Mouse (Mus musculus) hindbrain, embryonic 11.5 days (tissue): ENCODE results near the gene Clic6. TPM values are rescaled to one million over a fixed set of nuclear protein-coding genes. Genes with fewer than 3 reads are reported as not detected.
A peak's percentile ranks its signal among the peaks of the same experiment; 100 is the strongest.

Source experiments
- ATAC-seq: fragments of 200-750 bp; cut with Nextera tagmentation; 2 replicates; pipeline ENCODE4 v1.8.0; 2017; ENCODE audit warnings: mild to moderate bottlenecking, moderate TSS enrichment, moderate library complexity; ENCODE audit not compliant: low FRiP score
- DNase-seq: peaks from one replicate; pipeline ENCODE4 v3.0.0-alpha.2; 2015; ENCODE audit warnings: low spot score
- H3K27ac ChIP-seq: fragments of 300-500 bp; sonication (generic); 2 replicates; pipeline ENCODE4 v1.5.1; 2014; ENCODE audit warnings: mild to moderate bottlenecking, low read depth, low read length
- H3K27me3 ChIP-seq: fragments of 300-500 bp; sonication (generic); 2 replicates; pipeline ENCODE4 v1.6.1; 2014; ENCODE audit warnings: mild to moderate bottlenecking, low read length, moderate library complexity, mixed read lengths; ENCODE audit not compliant: control insufficient read depth, insufficient read depth
- H3K36me3 ChIP-seq: fragments of 300-500 bp; sonication (generic); 2 replicates; pipeline ENCODE4 v1.6.1; 2014; ENCODE audit warnings: mild to moderate bottlenecking, low read length, moderate library complexity, mixed read lengths; ENCODE audit not compliant: control insufficient read depth, insufficient read depth
- H3K4me1 ChIP-seq: fragments of 300-500 bp; sonication (generic); replicated peaks from 2 replicates; pipeline ENCODE4 v1.6.1; 2014; ENCODE audit warnings: low read length, mixed read lengths; ENCODE audit not compliant: control insufficient read depth, insufficient read depth
- H3K4me2 ChIP-seq: fragments of 300-500 bp; sonication (generic); replicated peaks from 2 replicates; pipeline ENCODE4 v1.6.1; 2014; ENCODE audit warnings: mild to moderate bottlenecking, low read depth, low read length
- H3K4me3 ChIP-seq: fragments of 300-500 bp; sonication (generic); 2 replicates; pipeline ENCODE4 v1.5.1; 2014; ENCODE audit warnings: low read depth, low read length
- H3K9ac ChIP-seq: fragments of 300-500 bp; sonication (generic); 2 replicates; pipeline ENCODE4 v1.6.1; 2014; ENCODE audit warnings: low read depth, low read length
- H3K9me3 ChIP-seq: fragments of 300-500 bp; sonication (generic); 2 replicates; pipeline ENCODE4 v1.6.1; 2016; ENCODE audit warnings: low read length; ENCODE audit not compliant: control insufficient read depth
- WGBS: fragments of 180-500 bp; shearing (Covaris S2); extraction: QIAGEN DNeasy Blood & Tissue Kit; methylation state at CpG from one replicate; pipeline ENCODE4 v1.1.7; 2014; 5-methylcytosine and 5-hydroxymethylcytosine counted together
- polyA plus RNA-seq: library from polyadenylated mRNA; unstranded; fragments of >200 nt; fragmentation: Nextera tagmentation; extraction: Ambion mirVana; gene quantifications from 2 replicates; pipeline ENCODE4 v1.2.1, GENCODE M21; 2014

The Clic6 gene
- polyA plus RNA-seq, 1 experiment from 2014 or later = 3.4 TPM

DNA sequence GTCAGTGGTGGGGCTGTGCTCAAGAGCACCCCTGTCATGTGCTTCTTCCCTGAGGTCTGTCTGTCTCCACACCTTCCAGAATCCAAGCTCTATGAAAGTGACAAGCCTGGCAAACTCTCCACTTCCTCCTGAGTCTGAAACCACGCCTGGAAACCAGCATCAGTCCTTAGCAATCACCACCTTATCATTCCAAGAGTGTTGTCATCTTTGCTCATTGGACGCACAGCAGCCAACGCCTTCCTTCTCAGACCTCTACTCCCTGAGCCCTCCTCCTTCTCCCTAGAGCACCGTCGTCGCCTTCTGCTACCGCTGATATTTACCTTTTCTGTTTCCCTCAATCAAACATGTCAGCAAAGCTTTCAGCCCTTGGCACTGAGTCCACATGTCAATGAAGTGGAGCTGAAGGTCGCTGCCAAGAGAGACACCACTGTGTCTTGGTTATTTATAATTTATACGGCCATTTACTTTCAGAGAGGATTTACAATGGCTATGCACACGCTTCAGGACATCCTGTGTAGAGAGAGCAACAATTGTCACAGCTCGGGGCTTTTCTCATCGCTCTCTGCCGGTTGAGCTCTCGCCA is 21.1 kb upstream of the Clic6 start:
- Histone ChIP-seq H3K4me3 (no peak overlapping the region), H3K4me1 (no peaks in the 10 kb centered on the region), H3K4me2 (peak overlapping the region; percentile 85; the same call in 1 of the 2 replicates), H3K36me3 (no peaks in the 10 kb centered on the region), H3K9ac (no peak overlapping the region), H3K27ac (no peak overlapping the region), H3K27me3 (no peaks in the 10 kb centered on the region), H3K9me3 (no peaks in the 10 kb centered on the region)
- ATAC-seq = no peak
- WGBS = 58% methylated on average over 14 of the region's 14 CpGs
- DNase-seq = no peak

DNA sequence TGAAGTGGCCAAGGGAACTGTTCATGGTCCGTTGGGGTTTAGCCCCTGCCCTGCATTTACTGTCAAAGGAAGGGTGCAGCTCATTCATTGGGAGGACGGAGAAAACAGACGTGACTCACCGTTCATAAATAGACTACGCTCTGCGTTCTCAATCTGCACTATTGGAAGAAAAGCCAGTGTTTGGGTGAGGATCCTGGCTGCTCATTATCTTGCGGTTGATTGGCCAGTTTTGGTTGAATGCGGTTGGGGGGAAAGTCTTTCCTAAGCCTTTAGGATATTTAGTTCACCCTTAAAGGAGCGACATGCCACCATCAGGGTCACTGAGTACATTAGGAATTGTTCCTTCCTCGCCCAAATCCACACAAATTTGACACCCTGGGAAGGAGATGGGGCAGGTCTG is 20.3 kb upstream of the Clic6 start:
- Histone ChIP-seq H3K27me3 (no peaks in the 10 kb centered on the region), H3K27ac (no peak overlapping the region), H3K9me3 (no peaks in the 10 kb centered on the region), H3K4me2 (peak overlapping the region; percentile 85), H3K4me1 (no peaks in the 10 kb centered on the region), H3K9ac (peak overlapping the region; percentile 84), H3K36me3 (no peaks in the 10 kb centered on the region), H3K4me3 (peak overlapping the region; percentile 88)
- 11% methylated on average over 10 of the region's 10 CpGs for WGBS
- ATAC-seq (no peak), DNase-seq (no peak)

DNA sequence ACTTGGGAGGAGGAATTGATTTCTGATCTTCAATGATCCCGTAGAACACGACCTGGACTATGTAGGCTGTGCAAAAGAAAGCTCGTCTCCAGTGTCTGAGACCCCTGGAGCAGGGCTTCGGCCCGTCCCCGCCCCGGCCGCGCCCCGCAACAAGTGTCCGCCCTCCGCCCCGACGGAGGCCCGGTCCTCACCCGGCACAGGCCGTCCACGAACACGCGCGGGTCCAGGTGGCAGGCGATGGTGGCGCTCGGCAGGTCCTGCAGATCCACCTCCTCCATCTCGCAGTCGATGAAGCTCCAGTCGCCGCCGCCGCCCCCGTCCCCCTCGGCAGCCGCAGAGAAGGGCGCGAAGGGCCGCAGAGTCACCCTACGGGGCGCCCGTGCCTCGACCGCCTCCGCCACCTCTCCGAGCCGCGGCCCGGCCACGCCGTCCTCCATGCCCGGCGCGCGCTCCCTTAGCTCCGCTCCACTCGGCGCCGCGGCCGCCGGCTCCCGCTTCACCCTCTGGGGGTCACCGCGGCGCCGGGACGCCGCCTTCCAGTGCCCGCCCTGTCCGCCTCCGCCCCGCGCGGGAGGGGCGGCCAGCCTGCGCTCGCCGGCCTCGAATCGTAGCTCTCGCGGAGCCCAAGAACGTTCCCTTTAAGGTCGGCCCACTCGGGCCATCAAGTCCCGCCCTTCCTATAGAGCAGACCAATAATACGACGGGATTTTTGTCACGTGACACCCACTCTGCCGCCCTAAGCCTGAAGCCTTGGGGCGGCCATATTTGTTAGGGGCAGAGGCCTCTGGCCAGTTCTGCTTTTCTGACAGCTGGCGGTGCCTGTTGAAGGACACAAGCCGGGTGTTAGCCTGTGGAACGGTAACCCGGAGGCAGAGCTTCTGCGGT is 19.7 kb upstream of the Clic6 start:
- peak; percentile 97 for ATAC-seq
- Histone ChIP-seq H3K27ac (peak overlapping the region; percentile 25; the same call in 1 of the 2 replicates), H3K9me3 (no peaks in the 10 kb centered on the region), H3K9ac (peak overlapping the region; percentile 84), H3K27me3 (no peaks in the 10 kb centered on the region), H3K4me1 (no peaks in the 10 kb centered on the region), H3K4me2 (peak overlapping the region; percentile 85), H3K36me3 (no peaks in the 10 kb centered on the region), H3K4me3 (peak overlapping the region; percentile 88)
- DNase-seq = peak; percentile 98
- under 1% methylated on average over 93 of the region's 94 CpGs for WGBS

DNA sequence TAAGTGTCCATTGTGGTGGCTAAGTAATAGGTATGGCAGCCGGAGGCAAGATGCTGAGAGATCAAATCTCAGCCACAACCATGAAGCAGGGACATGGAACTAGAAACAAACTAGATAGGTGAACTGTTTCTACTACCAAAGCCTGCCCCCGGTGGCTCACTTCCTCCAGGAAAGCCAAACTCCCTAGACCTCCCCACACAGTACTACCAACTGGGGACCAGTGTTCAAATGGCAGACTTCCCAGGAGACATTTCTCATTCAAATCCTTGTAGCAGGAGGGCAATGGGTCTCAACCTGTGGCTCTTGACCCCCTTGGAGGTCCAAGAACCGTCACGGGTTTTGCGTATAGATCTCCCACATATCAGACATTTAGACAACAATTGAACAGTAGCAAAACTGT is 18.5 kb upstream of the Clic6 start:
- Histone ChIP-seq H3K4me1 (no peaks in the 10 kb centered on the region), H3K9ac (no peak overlapping the region), H3K27me3 (no peaks in the 10 kb centered on the region), H3K27ac (no peak overlapping the region), H3K4me3 (no peak overlapping the region), H3K36me3 (no peaks in the 10 kb centered on the region), H3K9me3 (no peaks in the 10 kb centered on the region), H3K4me2 (no peak overlapping the region)
- no peak for ATAC-seq
- WGBS = 82% methylated on average over 5 of the region's 5 CpGs
- DNase-seq = no peak

DNA sequence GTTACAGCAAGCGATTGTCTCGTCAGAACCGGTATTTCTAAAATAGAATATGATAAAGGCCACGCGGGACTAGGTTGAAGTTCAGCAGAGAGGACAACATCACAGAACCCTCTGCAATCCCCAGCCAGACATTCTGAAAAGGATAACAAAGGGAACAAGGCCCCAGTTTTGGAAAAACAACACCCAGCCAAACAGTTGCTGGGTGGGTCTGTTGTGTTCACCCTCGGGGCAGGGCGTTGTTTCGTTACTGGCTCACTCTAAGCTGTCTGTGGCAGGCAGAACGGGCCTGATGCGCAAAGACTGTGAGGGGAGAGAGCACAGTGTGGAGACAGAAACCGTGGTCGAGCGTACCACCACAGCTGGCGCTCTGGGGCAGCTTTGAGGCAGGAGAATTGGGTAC is 17.1 kb upstream of the Clic6 start:
- ATAC-seq = no peak
- Histone ChIP-seq H3K36me3 (no peaks in the 10 kb centered on the region), H3K27ac (no peak overlapping the region), H3K4me3 (no peak overlapping the region), H3K9me3 (no peaks in the 10 kb centered on the region), H3K27me3 (no peaks in the 10 kb centered on the region), H3K4me2 (no peak overlapping the region), H3K4me1 (no peaks in the 10 kb centered on the region), H3K9ac (no peak overlapping the region)
- DNase-seq = no peak
- 71% methylated on average over 14 of the region's 14 CpGs for WGBS

DNA sequence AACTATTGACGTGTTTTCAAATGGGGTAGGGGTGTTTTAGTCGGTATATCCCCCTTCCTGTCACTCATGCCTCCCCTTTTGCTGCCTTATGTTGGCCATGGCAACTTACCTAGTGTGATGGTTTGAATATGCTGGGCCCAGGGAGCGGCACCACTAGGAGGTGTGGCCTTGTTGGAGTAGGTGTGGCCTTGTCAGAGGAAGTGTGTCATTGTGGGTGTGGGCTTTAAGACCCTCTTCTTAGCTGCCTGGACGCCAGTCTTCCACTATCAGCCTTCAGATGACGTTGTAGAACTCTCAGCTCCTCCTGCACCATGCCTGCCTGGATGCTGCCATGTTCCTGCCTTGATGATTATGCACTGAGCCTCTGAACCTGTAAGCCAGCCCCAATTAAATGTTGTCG is 14.8 kb upstream of the Clic6 start, which contains the start of gene Rcan1:
Gene Rcan1 (minus strand): TSS at position 162 of the 400 bp plus-strand sequence.
- Histone ChIP-seq H3K36me3 (no peaks in the 10 kb centered on the region), H3K4me1 (no peaks in the 10 kb centered on the region), H3K27me3 (no peaks in the 10 kb centered on the region), H3K9ac (no peak within 1 kb of the TSS), H3K4me3 (no peak within 1 kb of the TSS), H3K27ac (no peak within 1 kb of the TSS), H3K4me2 (no peak within 1 kb of the TSS), H3K9me3 (no peaks in the 10 kb centered on the region)
- DNase-seq (no peak), ATAC-seq (no peak)
- 73% methylated on average over 6 of the region's 6 CpGs for WGBS

DNA sequence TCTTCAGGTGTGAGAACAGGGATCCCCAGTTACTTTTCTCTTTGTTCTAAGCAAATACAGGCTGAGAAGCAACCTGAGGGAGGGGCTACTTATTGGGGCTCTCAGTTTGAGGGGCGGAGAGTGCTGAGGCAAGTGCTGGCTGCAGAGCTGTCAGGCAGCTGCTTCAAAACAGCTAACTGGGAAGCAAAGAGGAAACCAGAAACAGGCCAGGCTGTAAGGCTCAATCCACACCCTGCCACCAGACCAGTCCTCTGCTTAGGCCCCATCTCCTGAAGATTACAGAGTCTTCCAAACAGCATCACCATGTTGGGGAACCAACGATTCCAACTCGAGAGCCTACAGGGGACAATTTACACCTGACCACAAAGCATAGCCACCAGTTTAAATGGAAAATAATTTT is 12.6 kb upstream of the Clic6 start:
- ATAC-seq = no peak
- Histone ChIP-seq H3K9me3 (no peaks in the 10 kb centered on the region), H3K4me3 (no peak overlapping the region), H3K27ac (no peak overlapping the region), H3K27me3 (no peaks in the 10 kb centered on the region), H3K36me3 (no peaks in the 10 kb centered on the region), H3K9ac (no peak overlapping the region), H3K4me1 (no peaks in the 10 kb centered on the region), H3K4me2 (no peak overlapping the region)
- no peak for DNase-seq
- 91% methylated on average over 3 of the region's 3 CpGs for WGBS

DNA sequence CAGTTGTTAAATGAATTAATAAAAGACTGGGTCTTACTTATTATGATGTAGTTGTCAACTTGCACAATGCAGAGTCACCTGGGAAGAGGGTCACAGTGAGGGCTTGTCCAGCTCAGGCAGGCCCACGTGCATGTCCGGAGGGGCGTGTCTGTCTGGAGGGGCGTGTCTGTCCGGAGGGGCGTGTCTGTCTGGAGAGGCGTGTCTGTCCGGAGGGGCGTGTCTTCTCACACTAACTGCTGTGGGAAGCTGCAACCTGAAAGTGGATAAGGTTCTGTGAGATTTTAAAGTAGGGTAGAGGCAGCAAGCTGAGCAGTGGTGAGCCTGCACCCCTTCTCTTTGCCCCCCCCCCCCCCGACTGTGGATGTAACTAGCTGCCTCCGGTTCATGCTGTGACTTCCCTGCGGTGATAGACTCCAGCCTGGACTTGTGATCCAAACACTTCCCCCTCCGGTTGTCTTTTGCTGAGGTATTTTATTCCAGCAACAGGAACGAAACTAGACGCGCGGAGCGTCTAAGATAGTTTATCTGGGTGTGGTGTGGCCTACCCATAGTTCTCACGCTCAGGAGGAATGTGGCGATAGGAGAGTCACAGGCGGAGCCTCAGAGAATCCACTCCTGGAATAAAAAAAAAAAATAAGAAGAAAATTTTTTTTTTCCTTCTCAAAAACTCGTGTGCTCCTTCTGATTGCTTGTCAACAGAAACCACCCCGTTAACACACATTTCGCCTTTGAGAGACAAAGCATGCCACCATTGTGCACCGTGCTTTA is 10.3 kb upstream of the Clic6 start:
- Histone ChIP-seq H3K9me3 (no peaks in the 10 kb centered on the region), H3K4me2 (no peak overlapping the region), H3K9ac (no peak overlapping the region), H3K27me3 (peaks cover 4% of the 10 kb centered on the region), H3K27ac (no peak overlapping the region), H3K4me1 (no peaks in the 10 kb centered on the region), H3K36me3 (no peaks in the 10 kb centered on the region), H3K4me3 (no peak overlapping the region)
- whole genome bisulfite sequencing = 67% methylated on average over 24 of the region's 25 CpGs
- DNase-seq (no peak), ATAC-seq (no peak)
